Mouse (Mus musculus): ENCODE measurements around the gene Ifnar2. TPM values are rescaled to one million over a fixed set of nuclear protein-coding genes. Genes with fewer than 3 reads are reported as not detected.
A peak's percentile ranks its signal among the peaks of the same experiment; 100 is the strongest.

The Ifnar2 gene
- 70.7 and 73.4 TPM in 2 replicates for polyA plus RNA-seq (2015; fragmentation: Nextera tagmentation; extraction: Ambion mirVana)

DNA sequence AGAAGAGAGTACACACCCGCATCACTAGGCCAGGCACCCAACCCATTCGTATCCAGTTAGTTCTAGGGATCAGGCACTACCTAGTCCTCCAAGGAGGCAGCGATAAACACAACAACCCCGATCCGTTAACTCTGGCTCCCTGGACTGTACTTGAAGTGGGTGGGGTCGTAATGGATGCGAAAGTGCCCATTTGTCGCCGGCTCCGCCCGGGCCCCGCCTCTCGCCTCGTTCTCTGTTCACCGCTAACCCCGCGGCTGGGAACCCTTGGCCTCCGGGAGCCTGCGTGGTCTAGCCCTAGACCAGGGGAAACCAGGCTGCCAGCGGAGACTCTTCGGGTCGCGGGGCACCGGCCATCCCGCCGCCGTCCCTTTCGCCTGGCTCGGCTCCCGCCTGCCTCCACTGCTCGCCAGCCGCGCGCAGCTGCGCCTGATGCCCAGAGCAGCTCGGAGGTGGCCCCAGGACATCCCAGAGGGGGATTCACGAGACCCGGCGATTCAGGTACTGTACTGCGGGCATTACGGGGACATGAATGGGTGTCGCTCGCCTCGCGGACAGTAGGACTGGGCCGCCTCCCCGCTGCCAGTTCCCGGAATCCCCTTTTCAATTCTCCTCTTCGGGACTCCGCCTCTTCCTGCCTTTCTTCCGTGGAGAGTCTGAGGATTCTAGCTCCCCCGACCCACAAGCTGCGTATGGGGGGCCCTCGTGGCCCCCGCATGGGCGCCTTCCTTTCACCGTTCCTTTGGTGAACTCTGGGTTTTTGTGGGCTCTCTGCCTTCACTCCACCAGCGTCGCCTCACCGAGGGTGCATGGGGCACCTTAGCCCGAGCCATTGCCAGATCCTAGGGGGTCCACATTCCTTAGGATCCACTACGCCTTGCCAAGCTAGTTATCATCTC, at the start of gene Ifnar2:
Gene Ifnar2, plus strand, starts transcription at position 207 of the 896 bp plus-strand sequence.
- DNase-seq (ENCODE audit: low spot score): peak; percentile 61

DNA sequence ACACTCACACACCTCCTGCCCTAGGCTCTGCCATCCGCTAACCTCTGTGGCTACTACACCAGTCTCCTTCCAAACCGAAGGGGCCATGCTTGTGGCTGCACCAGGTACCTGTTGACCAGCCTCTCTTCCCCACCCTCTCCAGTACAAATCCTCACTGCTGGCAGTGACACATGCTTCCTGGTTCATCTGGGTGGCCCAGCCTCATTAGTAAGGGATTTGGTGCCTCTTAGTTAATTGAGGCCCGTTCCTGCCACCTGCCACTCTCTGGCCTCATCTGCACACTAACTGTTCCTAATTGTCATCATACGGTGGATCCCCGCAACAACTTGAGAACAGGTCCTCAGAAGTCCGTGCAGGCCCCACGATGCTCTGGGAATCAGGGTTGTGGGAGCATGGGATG, 45.0 kb upstream of the Ifnar2 start:
- DNase-seq (ENCODE audit: low spot score): no peak

DNA sequence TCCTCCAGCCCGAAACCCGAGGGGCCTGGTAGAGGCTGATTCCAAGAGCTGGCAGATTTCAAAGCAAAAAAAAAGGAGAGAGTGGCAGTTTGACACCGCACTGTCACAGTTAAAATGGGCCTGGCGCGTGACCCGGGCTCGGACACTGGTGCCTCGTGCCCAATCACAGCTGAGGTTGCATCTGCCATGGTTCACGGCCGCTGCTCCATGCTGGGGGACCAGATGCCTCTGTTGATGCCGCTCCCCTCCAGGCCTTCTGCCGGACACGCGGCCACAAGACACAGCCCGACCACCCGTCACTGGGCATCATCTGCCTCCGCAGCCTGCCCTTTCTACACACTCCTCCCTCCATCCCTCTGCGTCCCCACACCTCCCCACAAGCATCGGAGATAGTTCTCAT, 43.7 kb upstream of the Ifnar2 start:
- no peak for DNase-seq (ENCODE audit: low spot score)

DNA sequence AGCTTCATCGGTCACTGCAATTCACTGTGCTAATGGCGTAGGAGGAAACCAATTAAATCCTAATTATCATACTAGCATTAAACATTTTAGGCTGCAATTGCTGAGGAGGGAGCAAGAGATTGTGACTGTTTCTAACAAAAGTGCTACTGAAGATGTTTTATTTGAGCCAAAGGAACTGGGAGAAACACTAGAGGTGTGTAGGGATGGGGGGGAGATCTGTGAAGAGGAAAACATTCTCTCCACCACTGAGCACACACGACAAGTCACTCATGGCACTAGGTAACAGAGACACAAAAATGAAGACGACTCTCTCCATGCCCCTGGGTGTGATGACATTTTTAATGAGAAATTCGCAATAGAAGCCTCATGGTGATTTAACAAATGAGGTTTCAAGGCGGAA, 42.1 kb upstream of the Ifnar2 start:
- DNase-seq (ENCODE audit: low spot score): no peak

DNA sequence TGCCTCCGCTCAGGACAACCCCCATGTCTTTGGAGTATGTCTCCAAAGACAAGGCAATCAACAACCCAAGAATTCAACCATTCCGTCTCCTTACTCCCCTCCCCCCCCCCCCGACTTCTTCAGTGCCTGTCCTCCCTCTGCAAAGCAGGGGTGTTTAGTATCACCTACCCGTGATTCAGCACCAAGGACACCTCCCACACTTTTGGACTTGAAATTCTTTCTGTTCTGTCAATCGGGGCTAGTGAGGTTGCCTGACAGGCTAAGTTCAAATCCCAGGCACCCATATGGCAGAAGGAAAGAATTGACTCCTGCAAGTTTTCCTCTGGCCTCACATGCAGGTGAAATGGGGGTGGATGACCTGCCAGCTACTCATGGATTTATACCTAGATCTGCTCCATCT, 41.4 kb upstream of the Ifnar2 start:
- no peak for DNase-seq (ENCODE audit: low spot score)

- no peak for DNase-seq (ENCODE audit: low spot score)
These were observed 39.7 kb upstream of the Ifnar2 start for GRCm38 (mm10) chr16:91332880-91333279.

DNA sequence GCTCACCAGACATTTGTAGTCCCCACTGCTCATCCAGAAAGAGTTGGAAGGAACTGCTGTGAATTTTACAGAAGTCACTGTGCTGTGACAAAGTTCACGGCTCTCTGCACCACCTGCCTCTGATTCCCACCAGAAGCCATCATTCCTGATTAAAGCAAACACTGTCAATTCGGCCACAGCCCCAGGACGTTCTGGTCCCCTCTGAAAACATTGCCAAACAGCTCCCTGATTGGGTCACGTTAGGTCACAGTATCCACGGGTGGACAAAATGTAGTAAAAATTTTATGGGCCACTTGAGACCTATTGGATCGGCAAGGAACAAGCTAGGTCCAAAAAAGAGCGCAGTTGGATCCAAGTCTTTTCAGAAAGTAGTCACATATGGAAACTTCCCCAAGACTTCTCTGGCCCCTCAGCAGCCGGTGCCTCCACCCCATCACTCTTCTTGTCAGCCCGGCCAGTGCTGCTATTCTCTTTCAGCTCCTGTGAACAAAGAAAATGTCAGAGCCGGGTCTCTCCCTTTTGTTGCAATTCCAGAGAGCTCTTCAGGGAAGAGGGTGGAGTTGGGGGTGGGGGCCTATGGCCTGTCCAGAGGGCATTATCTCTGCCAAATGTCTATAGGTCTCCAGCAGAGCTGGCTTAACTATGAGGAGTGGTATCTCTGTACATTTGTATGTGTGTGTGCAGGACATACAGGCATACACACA, 38.2 kb upstream of the Ifnar2 start:
- DNase-seq (ENCODE audit: low spot score): no peak

DNA sequence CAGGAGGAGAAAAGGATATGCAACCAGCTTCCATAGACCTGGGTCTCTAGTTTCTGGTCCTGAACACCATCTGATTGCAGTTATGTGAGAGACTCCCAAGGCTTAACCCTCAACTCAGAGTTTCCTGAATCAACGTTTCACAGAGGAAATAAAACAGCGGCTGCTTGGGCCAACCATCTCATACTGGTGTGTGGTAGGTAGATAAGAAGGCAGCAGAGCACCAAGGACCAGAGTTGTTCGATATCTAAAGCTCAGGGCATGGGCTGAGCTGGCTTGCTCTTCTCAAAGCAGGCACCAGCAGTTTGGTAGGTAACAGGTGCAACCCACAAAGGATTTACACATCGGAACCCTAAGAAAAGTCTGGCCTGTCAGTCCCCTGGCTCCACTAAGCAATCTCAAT, 35.8 kb upstream of the Ifnar2 start:
- no peak for DNase-seq (ENCODE audit: low spot score)

DNA sequence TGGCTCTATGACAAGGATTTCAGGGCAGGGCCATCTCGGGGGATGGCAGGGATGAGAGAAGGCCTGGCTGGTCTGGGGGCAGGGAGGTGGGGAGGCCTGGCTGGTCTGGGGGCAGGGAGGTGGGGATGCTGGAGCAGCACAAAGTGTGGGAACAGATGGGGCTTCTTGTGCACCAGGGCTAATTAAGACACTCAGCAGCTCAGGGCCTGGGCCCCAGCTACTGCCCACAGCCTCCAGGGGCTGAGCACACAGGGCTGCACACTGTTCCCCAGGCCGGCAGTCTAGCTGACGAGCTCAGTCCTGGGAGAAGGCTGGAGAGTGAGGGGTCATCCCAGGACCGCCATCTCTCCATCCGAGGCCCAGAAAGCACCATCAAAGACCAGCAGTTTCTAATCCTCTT, 35.1 kb upstream of the Ifnar2 start:
- no peak for DNase-seq (ENCODE audit: low spot score)

GRCm38 (mm10) chr16:91346491-91346890, 26.1 kb upstream of the Ifnar2 start:
- no peak for DNase-seq (ENCODE audit: low spot score)

- DNase-seq (ENCODE audit: low spot score): no peak
These were observed 24.9 kb upstream of the Ifnar2 start for GRCm38 (mm10) chr16:91347491-91348263.

DNA sequence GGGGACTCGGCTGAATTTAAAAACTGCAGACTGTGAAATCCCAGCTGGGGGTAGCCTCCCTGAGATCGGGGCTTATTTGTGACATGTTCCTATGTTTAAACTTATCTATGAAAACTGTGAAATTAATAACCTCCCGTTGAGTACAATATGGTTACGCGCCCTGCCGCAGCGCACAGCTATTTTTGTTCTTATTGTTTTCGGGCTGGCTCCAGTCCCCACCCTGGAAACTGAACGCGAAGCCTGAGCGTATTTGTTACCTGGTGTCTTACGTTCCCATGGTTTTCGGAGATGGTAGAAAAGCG, 24.4 kb upstream of the Ifnar2 start:
- DNase-seq (ENCODE audit: low spot score): no peak

DNA sequence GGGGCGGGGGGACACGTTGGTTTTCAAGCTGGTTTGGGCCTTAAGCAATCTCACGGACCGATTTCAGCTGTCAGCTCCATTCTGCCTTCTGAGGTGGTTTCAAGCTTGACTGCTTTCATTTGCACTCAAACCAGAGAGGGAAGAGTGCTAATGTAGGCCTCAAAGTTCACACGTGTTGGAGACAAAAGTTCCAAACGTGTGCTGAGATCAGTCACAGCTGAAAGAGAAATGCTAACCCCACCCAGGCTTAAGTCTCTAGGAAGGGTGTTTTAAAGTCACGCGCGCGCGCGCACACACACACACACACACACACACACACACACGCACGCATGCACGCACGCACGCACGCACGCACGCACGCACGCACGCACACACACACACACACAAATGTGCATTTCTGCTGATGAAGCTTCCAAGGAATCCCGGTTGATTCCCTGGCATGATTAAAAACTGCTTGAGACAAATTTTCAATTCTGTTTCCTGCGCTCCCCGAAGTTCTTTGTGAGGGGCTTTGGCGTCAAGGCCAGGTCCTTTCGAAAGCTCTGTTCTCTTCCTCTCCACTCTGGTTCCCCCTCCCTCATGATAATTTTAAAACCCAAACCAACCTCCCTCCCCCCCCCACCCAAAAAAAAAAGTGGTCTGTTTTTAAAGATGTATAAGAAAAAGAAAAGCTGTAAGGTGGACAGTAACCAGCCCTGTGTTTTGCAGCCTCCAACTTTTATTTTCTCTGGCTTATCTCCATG, 23.8 kb upstream of the Ifnar2 start:
- no peak for DNase-seq (ENCODE audit: low spot score)

GRCm38 (mm10) chr16:91352084-91352562, 20.5 kb upstream of the Ifnar2 start:
- DNase-seq (ENCODE audit: low spot score): peak; percentile 81

DNA sequence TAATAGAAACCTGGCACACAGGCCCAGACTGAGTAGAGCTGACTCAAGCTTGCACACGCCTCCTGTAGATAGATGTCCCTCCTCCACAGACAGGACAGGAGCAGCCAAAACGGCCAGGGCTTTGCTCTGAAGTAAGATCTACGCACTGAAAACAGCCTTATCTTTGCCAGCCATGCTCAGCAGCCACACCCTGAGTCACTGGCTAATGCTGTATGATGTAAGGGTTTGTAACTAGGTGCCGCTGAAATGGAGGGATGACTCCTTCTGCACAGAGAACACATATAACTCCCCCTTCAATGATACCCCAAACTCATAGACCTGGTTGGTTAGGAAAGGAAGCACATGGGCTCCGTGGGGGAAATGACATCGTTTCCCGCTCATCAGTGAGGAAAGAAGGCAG, 19.8 kb upstream of the Ifnar2 start:
- no peak for DNase-seq (ENCODE audit: low spot score)

DNA sequence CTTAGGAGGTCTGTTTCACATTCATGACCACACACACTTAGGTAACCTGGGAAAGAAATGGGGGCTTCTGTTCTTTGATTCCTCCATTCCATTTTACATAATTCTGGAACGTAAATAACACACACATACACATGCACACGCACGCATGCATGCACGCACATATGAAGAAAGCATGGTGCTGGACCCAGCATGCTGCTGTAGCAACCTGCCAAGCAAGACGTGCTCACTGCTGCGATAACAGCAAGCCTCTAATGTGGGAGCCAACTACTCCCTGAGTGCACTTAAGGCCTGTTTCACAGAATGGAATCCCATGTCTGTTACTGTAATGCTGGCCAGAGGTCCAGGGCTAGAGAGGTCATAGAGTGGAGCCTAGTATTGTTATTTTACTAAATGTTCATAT, 19.4 kb upstream of the Ifnar2 start:
- no peak for DNase-seq (ENCODE audit: low spot score)

- DNase-seq (ENCODE audit: low spot score): no peak
These were observed 18.9 kb upstream of the Ifnar2 start for GRCm38 (mm10) chr16:91353638-91354037.

DNA sequence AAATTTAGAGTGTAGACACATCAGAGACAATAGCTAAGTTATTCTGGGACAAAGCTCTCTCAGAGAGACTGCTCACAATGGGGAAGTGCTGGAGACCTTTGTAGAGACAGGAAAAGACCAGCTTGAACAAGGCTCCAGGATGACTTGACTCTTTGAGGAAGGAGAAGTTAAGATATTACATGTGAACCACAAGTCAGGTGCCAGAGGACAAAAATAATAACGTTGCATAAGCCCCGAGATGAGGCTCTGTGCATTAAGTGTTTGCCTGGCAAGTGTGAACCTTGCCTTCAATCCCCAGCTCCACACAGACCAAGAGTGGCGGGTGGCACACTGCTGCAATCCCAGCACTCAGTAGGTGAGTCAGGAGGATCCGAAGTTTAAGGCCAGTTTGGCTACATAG, 18.0 kb upstream of the Ifnar2 start:
- DNase-seq (ENCODE audit: low spot score): no peak

- no peak for DNase-seq (ENCODE audit: low spot score)
These were observed 17.4 kb upstream of the Ifnar2 start for GRCm38 (mm10) chr16:91355160-91355559.

DNA sequence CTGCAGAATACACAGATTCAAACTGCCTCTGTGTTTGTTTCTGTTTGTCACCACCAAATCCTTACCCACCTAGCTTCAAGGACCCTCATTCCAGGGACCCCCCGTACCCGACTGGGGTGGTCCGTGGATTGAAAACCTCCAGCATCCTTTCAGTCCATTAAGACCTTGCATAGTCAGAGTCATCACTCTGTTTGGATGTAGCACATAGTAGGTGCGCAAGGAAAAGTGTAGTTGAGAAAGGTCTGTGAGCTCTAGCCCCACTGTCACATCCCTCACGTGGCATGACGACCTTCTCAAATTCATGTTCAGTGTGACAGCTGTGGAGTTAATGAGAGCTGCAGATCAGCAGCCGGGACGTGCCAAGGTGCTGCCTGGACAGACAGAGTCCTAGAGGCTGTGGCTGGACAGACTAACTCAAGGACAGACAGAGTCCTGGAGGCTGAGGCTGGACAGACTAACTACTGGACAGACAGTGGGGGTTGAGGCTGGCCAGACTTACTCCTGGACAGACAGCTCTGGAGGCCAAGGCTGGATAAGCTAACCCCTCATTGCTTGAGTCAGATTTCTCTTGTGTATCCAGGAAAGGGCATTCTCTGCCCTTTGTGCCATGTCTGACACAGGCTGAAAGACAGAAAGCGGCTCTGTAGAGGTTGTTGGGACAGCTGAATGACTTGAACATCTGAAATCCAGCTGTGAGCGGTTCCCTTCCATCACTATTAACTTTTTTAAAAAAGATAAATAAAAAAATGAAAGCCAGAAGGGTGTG, 15.6 kb upstream of the Ifnar2 start:
- DNase-seq (ENCODE audit: low spot score): no peak

GRCm38 (mm10) chr16:91357526-91357900, 15.1 kb upstream of the Ifnar2 start:
- DNase-seq (ENCODE audit: low spot score): no peak

All from thymus, postnatal 0 days (tissue).